Mouse (Mus musculus) limb, embryonic 14.5 days (tissue): ENCODE measurements around the gene Tmem203. TPM values are rescaled to one million over a fixed set of nuclear protein-coding genes. Genes with fewer than 3 reads are reported as not detected.
A peak's percentile ranks its signal among the peaks of the same experiment; 100 is the strongest.

Experiments used
- ATAC-seq: fragments of 200-750 bp; cut with Nextera tagmentation; 2 replicates; pipeline ENCODE4 v1.8.0; 2017; ENCODE audit warnings: low read depth, moderate number of reproducible peaks, moderate TSS enrichment; ENCODE audit not compliant: low FRiP score
- DNase-seq: peaks from one replicate; pipeline ENCODE4 v3.0.0-alpha.2; 2015; ENCODE audit warnings: low spot score
- H3K27ac ChIP-seq: fragments of 300-500 bp; sonication (generic); replicated peaks from 2 replicates; pipeline ENCODE4 v1.5.1; 2014; ENCODE audit warnings: low read depth, mild to moderate bottlenecking, low read length, moderate library complexity, mixed read lengths
- H3K27me3 ChIP-seq: fragments of 300-500 bp; sonication (generic); 2 replicates; pipeline ENCODE4 v1.6.1; 2014; ENCODE audit warnings: low read length, mixed read lengths; ENCODE audit not compliant: control insufficient read depth, insufficient read depth
- H3K36me3 ChIP-seq: fragments of 300-500 bp; sonication (generic); 2 replicates; pipeline ENCODE4 v1.6.1; 2014; ENCODE audit warnings: mild to moderate bottlenecking, low read length, moderate library complexity, mixed read lengths; ENCODE audit not compliant: control insufficient read depth, insufficient read depth
- H3K4me1 ChIP-seq: fragments of 300-500 bp; sonication (generic); 2 replicates; pipeline ENCODE4 v1.6.1; 2014; ENCODE audit warnings: antibody characterized with exemption, low read length, mixed read lengths; ENCODE audit not compliant: control insufficient read depth, insufficient read depth
- H3K4me2 ChIP-seq: fragments of 300-500 bp; sonication (generic); replicated peaks from 2 replicates; pipeline ENCODE4 v1.6.1; 2014; ENCODE audit warnings: low read depth, mild to moderate bottlenecking, low read length, moderate library complexity; ENCODE audit not compliant: severe bottlenecking
- H3K4me3 ChIP-seq: fragments of 300-500 bp; sonication (generic); replicated peaks from 2 replicates; pipeline ENCODE4 v1.5.1; 2014; ENCODE audit warnings: low read length
- H3K9ac ChIP-seq: fragments of 300-500 bp; sonication (generic); 2 replicates; pipeline ENCODE4 v1.6.1; 2014; ENCODE audit warnings: mild to moderate bottlenecking, low read depth, low read length, moderate library complexity; ENCODE audit not compliant: severe bottlenecking
- H3K9me3 ChIP-seq: fragments of 300-500 bp; sonication (generic); 2 replicates; pipeline ENCODE4 v1.6.1; 2016; ENCODE audit warnings: low read length; ENCODE audit not compliant: control insufficient read depth
- POLR2A ChIP-seq: fragments of 200-500 bp; IDR thresholded peaks from 2 replicates; pipeline ENCODE4 v1.8.0; 2012; ENCODE audit warnings: inconsistent platforms, mild to moderate bottlenecking, moderate library complexity, borderline replicate concordance; ENCODE audit not compliant: insufficient read depth, insufficient read length; ENCODE audit errors: extremely low read depth
- WGBS: fragments of 180-500 bp; shearing (Covaris S2); extraction: QIAGEN DNeasy Blood & Tissue Kit; methylation state at CpG from one replicate; pipeline ENCODE4 v1.1.7; 2014; 5-methylcytosine and 5-hydroxymethylcytosine counted together
- polyA plus RNA-seq, 2 experiments: library from polyadenylated mRNA; depleted of rRNA in 1 of 2; stranded (reverse) in 1 of 2; unstranded in 1 of 2; fragments of >200 nt; fragmentation: Nextera tagmentation in 1 of 2; extraction: Ambion mirVana in 1 of 2; gene quantifications; 2 replicates each; pipeline versions ENCODE4 v1.2.1 to v1.2.3; 2012 to 2014

Tmem203 gene
- polyA plus RNA-seq, 2 experiments, result 16.3 to 29.7 TPM

DNA sequence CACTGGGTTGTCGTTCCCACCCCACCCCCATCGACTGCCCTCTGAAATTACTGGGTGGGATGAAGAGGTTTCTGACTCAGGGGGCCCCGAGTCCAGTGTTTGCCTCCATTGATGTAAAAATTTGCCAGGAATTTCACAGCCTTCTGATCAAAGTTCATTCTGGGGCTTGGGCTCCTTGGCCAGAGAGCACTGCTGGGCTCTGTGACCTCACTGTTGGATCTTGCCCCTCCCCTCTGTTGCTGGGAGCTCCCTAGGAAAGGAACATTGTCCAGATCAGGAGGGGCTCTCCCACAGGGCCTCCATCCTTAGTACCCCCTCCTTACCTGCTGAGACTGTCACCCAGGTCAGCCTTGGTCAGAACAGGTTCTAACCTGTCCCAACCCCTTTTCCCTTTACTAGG lies 40.8 kb upstream of the Tmem203 start, which contains the start of gene Stpg3:
TSS of gene Stpg3 (minus strand) at position 194 of the 400 bp plus-strand sequence.
- Histone ChIP-seq H3K4me1 (peaks cover 15% of the 10 kb centered on the region; the same call in 1 of the 2 replicates), H3K27ac (no peak within 1 kb of the TSS), H3K4me2 (no peak within 1 kb of the TSS), H3K27me3 (no peaks in the 10 kb centered on the region), H3K9me3 (no peaks in the 10 kb centered on the region), H3K36me3 (peaks cover 3% of the 10 kb centered on the region; the same call in 1 of the 2 replicates), H3K4me3 (no peak within 1 kb of the TSS), H3K9ac (no peak within 1 kb of the TSS)
- ATAC-seq (no peak), DNase-seq (no peak)
- TF ChIP-seq POLR2A, result no peak
- WGBS, result 70% methylated on average over 3 of the region's 3 CpGs

DNA sequence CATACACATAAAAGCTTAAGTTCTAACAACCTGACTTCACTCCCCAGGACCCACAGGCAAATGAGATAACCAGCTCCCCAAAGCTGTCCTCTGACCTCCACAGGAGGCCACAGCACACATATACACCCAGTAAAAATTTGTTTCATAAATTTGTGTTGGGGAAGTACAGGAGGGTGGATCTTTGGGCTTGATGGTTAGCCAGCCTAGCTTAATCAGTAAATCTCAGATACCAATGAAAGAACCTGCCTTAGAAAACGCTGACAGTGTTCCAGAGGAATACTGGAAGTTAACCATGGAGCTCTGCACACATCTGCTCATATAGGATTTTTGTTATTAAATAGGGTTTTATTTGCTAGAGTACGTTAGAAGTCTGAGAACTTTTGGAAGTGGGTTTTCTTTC lies 37.6 kb upstream of the Tmem203 start:
- H3K9me3 ChIP-seq, result no peaks in the 10 kb centered on the region
- 65% methylated on average over 2 of the region's 2 CpGs for WGBS
- ATAC-seq, result no peak

DNA sequence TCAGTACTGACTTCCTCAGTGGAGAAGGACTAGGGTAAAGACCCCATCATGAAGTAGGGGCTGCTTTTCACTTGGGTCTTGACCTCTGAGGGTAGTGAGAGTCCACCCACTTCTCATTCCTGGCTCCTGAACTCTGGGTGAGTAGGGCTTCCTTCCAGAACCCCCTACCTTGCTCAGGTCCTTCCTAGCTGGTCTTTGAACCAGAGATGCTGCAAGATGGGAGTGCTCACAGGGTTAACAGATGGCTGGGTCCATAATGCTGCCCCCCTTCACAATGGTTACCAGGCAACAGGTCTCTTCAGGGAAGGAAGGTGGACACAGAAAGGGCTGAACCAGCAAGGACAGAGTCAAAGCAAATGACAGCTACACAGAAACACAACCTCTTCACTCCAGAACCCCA lies 36.8 kb upstream of the Tmem203 start, which contains the start of gene Fam166a:
TSS of gene Fam166a (plus strand) at position 301 of the 400 bp plus-strand sequence.
- no peak for ATAC-seq
- Histone ChIP-seq H3K36me3 (peaks cover 9% of the 10 kb centered on the region; the same call in 1 of the 2 replicates), H3K27me3 (no peaks in the 10 kb centered on the region), H3K4me3 (no peak within 1 kb of the TSS), H3K4me2 (no peak within 1 kb of the TSS), H3K4me1 (peaks cover 3% of the 10 kb centered on the region), H3K9ac (no peak within 1 kb of the TSS), H3K27ac (no peak within 1 kb of the TSS), H3K9me3 (no peaks in the 10 kb centered on the region)
- no peak for DNase-seq
- TF ChIP-seq POLR2A, result no peak

More for the DNA sequence above, 37.6 kb upstream of the Tmem203 start:
- H3K27ac ChIP-seq, result no peak overlapping the region
- H3K4me2 ChIP-seq, result no peak overlapping the region
- no peak overlapping the region for H3K9ac ChIP-seq
- peaks cover 9% of the 10 kb centered on the region; the same call in 1 of the 2 replicates for H3K36me3 ChIP-seq
- TF ChIP-seq POLR2A, result no peak
- H3K4me1 ChIP-seq, result no peaks in the 10 kb centered on the region
- H3K4me3 ChIP-seq, result no peak overlapping the region
- no peaks in the 10 kb centered on the region for H3K27me3 ChIP-seq
- DNase-seq, result no peak

DNA sequence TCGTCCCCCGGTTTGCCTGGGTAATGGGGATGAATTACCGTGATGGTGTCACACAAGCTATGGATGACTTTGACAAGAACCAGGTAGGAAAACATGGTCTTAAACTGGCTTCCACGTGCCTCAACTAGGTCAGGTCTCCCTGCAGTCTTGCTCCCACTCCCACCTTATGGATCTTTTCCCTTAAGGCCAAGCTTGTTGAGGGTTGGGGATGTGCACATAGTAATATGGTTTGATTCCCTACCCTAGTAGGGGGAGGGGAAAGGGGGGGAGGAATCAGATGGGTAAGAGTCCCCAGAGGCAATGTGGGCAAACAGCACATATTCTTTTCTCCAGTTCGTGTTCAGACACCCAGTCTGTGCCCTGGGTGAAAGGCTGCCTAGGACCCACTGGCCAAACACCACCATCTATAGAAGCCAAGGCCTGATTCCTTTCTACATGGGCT lies 33.9 kb upstream of the Tmem203 start:
- H3K27ac ChIP-seq, result no peak overlapping the region
- no peak overlapping the region for H3K9ac ChIP-seq
- WGBS, result 67% methylated on average over 5 of the region's 5 CpGs
- no peaks in the 10 kb centered on the region for H3K27me3 ChIP-seq
- TF ChIP-seq POLR2A, result no peak
- peaks cover 10% of the 10 kb centered on the region for H3K4me1 ChIP-seq
- no peak for DNase-seq
- ATAC-seq, result no peak
- H3K4me2 ChIP-seq, result no peak overlapping the region
- peaks cover 9% of the 10 kb centered on the region; the same call in 1 of the 2 replicates for H3K36me3 ChIP-seq
- no peak overlapping the region for H3K4me3 ChIP-seq
- H3K9me3 ChIP-seq, result no peaks in the 10 kb centered on the region

DNA sequence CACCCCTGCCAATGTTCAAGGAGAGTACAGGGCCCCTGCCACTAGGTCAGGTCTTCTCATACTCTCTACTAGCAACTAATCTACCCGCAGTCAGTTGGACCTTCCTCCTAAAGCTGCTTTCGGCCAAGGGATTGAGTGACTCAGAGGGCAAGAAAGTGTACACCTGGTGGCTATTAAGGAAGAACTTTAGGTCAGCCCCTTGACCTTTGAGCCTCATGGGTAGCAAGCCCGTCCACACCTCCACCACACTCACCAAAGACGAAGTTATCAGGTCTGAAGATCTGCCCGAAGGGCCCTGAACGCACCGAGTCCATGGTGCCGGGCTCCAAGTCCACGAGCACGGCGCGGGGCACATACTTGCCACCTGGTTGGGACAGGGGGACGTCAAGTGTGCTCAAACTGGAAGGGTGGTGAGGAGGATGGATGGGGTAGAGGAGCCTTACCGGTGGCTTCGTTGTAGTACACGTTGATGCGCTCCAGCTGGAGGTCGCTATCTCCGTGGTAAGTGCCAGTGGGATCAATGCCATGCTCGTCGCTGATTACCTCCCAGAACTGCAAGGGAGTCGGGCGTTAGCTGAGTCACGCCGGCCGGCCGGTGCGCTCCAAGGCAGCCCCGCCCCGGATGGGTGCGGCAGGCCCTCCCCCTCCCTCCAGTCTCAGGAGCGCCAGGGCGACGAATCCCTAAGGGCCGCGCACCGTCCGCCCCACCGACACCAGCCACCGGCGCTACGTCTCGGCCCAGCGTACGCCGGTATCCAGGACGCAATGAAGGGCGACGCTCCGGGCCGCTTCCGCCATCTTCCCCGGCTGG lies 31.4 kb upstream of the Tmem203 start:
- WGBS, result 4% methylated on average over 35 of the region's 53 CpGs
- Histone ChIP-seq H3K36me3 (peaks cover 9% of the 10 kb centered on the region; the same call in 1 of the 2 replicates), H3K27ac (peak overlapping the region; percentile 79), H3K9ac (peak overlapping the region; percentile 76), H3K4me1 (peaks cover 11% of the 10 kb centered on the region), H3K4me3 (peak overlapping the region; percentile 86), H3K4me2 (peak overlapping the region; percentile 57), H3K27me3 (no peaks in the 10 kb centered on the region), H3K9me3 (no peaks in the 10 kb centered on the region)
- no peak for TF ChIP-seq POLR2A
- ATAC-seq, result 0 out of 2 replicates have a peak, but pooled peaks have one; percentile 4
- peak; percentile 54 for DNase-seq
